Mouse (Mus musculus) olfactory bulb, adult 2 months (tissue): ENCODE measurements around the gene Rptor. TPM values are rescaled to one million over a fixed set of nuclear protein-coding genes. Genes with fewer than 3 reads are reported as not detected.

Source experiments
- H3K27ac ChIP-seq: fragments of 200-500 bp; 2 replicates; pipeline ENCODE4 v1.5.1; 2012; ENCODE audit warnings: low read depth, low read length; ENCODE audit not compliant: insufficient read depth
- H3K4me1 ChIP-seq: fragments of 200-500 bp; 2 replicates; pipeline ENCODE4 v1.6.1; 2012; ENCODE audit warnings: low read length; ENCODE audit not compliant: control insufficient read depth, insufficient read depth
- H3K4me3 ChIP-seq: fragments of 200-500 bp; 2 replicates; pipeline ENCODE4 v1.5.1; 2012; ENCODE audit warnings: mild to moderate bottlenecking, low read depth, low read length, moderate library complexity; ENCODE audit not compliant: insufficient read depth
- CTCF ChIP-seq: fragments of 200-500 bp; IDR thresholded peaks from 2 replicates; pipeline ENCODE4 v1.5.1; 2012; ENCODE audit warnings: low read depth, mild to moderate bottlenecking, low read length, moderate library complexity; ENCODE audit not compliant: insufficient read depth
- POLR2A ChIP-seq: fragments of 200-500 bp; IDR thresholded peaks from 2 replicates; pipeline ENCODE4 v1.6.1; 2012; ENCODE audit warnings: mild to moderate bottlenecking, low read depth, low read length, moderate library complexity; ENCODE audit not compliant: insufficient read depth
- WGBS: fragments of 180-500 bp; shearing (Covaris S2); methylation state at CpG from one replicate; pipeline ENCODE4 v1.1.7; 2018; 5-methylcytosine and 5-hydroxymethylcytosine counted together
- polyA plus RNA-seq: library from polyadenylated mRNA; stranded (reverse); fragments of >200 nt; gene quantifications from 2 replicates; pipeline ENCODE4 v1.2.4, GENCODE M21; 2012; ENCODE audit warnings: low replicate concordance; ENCODE audit not compliant: missing spikeins, insufficient read depth, insufficient read length

Rptor gene
- polyA plus RNA-seq, 1 experiment: 61.2 TPM

DNA sequence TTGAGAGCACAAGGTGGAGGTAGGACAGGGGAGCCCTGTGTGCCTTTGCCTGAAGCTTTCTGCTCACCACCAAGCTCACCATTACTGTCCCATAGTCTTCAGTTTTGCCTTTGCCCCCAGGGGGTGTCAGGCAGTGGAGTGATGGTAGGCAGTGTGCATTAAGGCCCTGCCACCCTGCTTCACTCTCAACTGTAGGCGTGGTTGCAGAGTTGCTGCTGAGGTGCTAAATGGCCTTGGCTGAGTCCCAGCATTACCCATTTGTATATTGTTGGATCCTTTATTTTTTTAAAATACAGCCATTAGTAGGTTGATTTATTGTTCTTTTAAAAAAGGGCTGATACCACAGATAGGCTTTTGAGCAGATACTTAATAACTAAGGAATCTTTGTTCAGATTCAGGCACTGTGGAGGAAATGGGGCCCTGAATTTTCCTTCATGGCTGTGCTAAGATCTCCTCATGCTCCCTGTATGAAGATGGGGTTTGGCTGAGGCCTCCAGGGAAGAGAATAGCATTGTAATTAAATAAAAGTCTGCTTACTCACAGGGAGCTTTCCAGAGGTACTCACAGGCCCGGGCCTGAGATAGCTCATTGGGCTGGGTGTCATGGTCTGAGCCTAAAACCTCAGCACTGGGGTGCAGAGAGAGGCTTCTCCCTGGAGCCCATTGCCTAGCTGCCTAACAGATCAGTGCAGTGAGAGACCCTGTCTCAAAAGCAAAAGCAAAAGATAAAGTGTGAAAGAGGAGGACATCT lies 83.4 kb downstream of the Rptor start:
- WGBS: 43% methylated on average over 2 of the region's 2 CpGs
- no peak overlapping the region for H3K27ac ChIP-seq
- no peak overlapping the region for H3K4me3 ChIP-seq
- H3K4me1 ChIP-seq: peaks cover 15% of the 10 kb centered on the region
- no peak for TF ChIP-seq POLR2A
- no peak for TF ChIP-seq CTCF

- no peak overlapping the region for H3K27ac ChIP-seq
- peaks cover 13% of the 10 kb centered on the region for H3K4me1 ChIP-seq
- no peak overlapping the region for H3K4me3 ChIP-seq
- 77% methylated on average over 3 of the region's 3 CpGs for WGBS
- TF ChIP-seq CTCF (no peak), POLR2A (no peak)
Measured at GRCm38 (mm10) chr11:119687316-119687715, 84.6 kb downstream of the Rptor start.

- Histone ChIP-seq H3K27ac (no peak overlapping the region), H3K4me3 (no peak overlapping the region), H3K4me1 (peaks cover 13% of the 10 kb centered on the region)
- TF ChIP-seq CTCF: no peak
- TF ChIP-seq POLR2A: no peak
Measured at GRCm38 (mm10) chr11:119687966-119688365, 85.3 kb downstream of the Rptor start.

DNA sequence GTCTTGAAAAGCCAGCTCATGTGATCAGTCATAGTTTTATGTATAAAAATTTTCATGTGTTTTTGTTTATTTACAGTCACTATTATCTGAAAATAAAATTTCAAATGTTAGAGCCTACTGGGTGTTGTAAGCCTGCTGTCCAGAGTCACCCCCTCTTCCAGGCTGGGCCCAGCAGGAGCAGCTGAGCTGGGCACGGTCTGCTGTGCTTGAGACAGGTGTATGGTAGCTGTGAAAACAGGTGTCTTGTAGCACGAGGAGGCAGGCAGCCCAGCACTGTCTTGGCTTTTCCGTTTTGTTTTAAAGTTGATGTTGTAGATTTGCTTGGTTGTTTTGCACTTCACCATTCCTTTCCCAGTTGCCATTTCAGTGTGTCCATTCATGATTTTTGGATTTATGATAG lies 87.2 kb downstream of the Rptor start:
- no peak overlapping the region for H3K27ac ChIP-seq
- no peak overlapping the region for H3K4me3 ChIP-seq
- peaks cover 10% of the 10 kb centered on the region for H3K4me1 ChIP-seq
- 89% methylated on average over 3 of the region's 3 CpGs for WGBS
- TF ChIP-seq CTCF (no peak), POLR2A (no peak)

- no peak overlapping the region for H3K4me3 ChIP-seq
- H3K4me1 ChIP-seq: peaks cover 3% of the 10 kb centered on the region
- H3K27ac ChIP-seq: no peak overlapping the region
- TF ChIP-seq POLR2A (no peak), CTCF (no peak)
- WGBS: 84% methylated on average over 6 of the region's 6 CpGs
Measured at GRCm38 (mm10) chr11:119692196-119692910, 89.6 kb downstream of the Rptor start.

GRCm38 (mm10) chr11:119692911-119693261 lies 90.2 kb downstream of the Rptor start:
- Histone ChIP-seq H3K4me3 (no peak overlapping the region), H3K27ac (no peak overlapping the region), H3K4me1 (peaks cover 4% of the 10 kb centered on the region)
- TF ChIP-seq CTCF (no peak), POLR2A (no peak)
- 58% methylated on average over 1 of the region's 1 CpGs for WGBS

GRCm38 (mm10) chr11:119694146-119694860 lies 91.6 kb downstream of the Rptor start:
- WGBS: 85% methylated on average over 10 of the region's 10 CpGs
- Histone ChIP-seq H3K4me3 (no peak overlapping the region), H3K27ac (no peak overlapping the region), H3K4me1 (peaks cover 5% of the 10 kb centered on the region)
- TF ChIP-seq POLR2A: no peak
- no peak for TF ChIP-seq CTCF

DNA sequence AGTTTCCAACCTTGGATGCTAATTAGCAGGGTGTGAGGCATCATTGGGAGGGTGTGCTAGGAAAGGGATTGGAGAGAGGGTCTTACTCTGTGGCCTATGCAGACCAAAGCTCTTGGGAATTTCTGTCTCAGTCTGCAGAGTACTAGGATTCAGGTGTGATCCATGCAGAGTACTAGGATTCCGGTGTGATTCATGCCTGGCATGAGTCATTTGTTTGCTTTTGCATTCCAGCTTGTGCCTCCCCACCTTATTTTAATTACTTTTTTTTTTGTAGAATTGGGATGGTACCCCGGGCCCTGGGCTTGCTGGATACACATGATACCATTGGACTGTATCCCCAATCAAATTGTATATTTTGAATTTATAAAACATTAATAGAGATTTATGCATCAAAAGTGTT lies 93.7 kb downstream of the Rptor start:
- Histone ChIP-seq H3K27ac (no peak overlapping the region), H3K4me3 (no peak overlapping the region), H3K4me1 (peaks cover 5% of the 10 kb centered on the region)
- 58% methylated on average over 2 of the region's 2 CpGs for WGBS
- TF ChIP-seq POLR2A: no peak
- no peak for TF ChIP-seq CTCF
